Mouse (Mus musculus) heart, embryonic 16.5 days (tissue): ENCODE data around the gene Ina. TPM values are rescaled to one million over a fixed set of nuclear protein-coding genes. Genes with fewer than 3 reads are reported as not detected.

ENCODE experiments used
- ATAC-seq: fragments of 200-750 bp; cut with Nextera tagmentation; replicated peaks from 2 replicates; pipeline ENCODE4 v1.8.0; 2017; ENCODE audit warnings: moderate number of reproducible peaks; ENCODE audit not compliant: insufficient read depth, low FRiP score; ENCODE audit errors: extremely low read depth
- H3K27ac ChIP-seq: fragments of 300-500 bp; sonication (generic); 2 replicates; pipeline ENCODE4 v1.5.1; 2014; ENCODE audit warnings: mild to moderate bottlenecking, low read length, control low read depth, moderate library complexity
- H3K27me3 ChIP-seq: fragments of 300-500 bp; sonication (generic); 2 replicates; pipeline ENCODE4 v1.6.1; 2014; ENCODE audit warnings: low read length, mixed read lengths; ENCODE audit not compliant: control insufficient read depth, insufficient read depth
- H3K36me3 ChIP-seq: fragments of 300-500 bp; sonication (generic); 2 replicates; pipeline ENCODE4 v1.6.1; 2014; ENCODE audit not compliant: control insufficient read depth, insufficient read depth
- H3K4me1 ChIP-seq: fragments of 300-500 bp; sonication (generic); 2 replicates; pipeline ENCODE4 v1.6.1; 2014; ENCODE audit warnings: low read length, mixed read lengths; ENCODE audit not compliant: control insufficient read depth, insufficient read depth
- H3K4me2 ChIP-seq: fragments of 300-500 bp; sonication (generic); 2 replicates; pipeline ENCODE4 v1.6.1; 2014; ENCODE audit warnings: low read depth, mild to moderate bottlenecking, control low read depth, low read length
- H3K4me3 ChIP-seq: fragments of 300-500 bp; sonication (generic); 2 replicates; pipeline ENCODE4 v1.5.1; 2014; ENCODE audit warnings: mild to moderate bottlenecking, control low read depth, low read length
- H3K9ac ChIP-seq: fragments of 300-500 bp; sonication (generic); 2 replicates; pipeline ENCODE4 v1.6.1; 2014; ENCODE audit warnings: low read length, control low read depth
- H3K9me3 ChIP-seq: fragments of 300-500 bp; sonication (generic); replicated peaks from 2 replicates; pipeline ENCODE4 v1.6.1; 2016; ENCODE audit warnings: low read length; ENCODE audit not compliant: control insufficient read depth
- WGBS: fragments of 180-500 bp; shearing (Covaris S2); extraction: QIAGEN DNeasy Blood & Tissue Kit; methylation state at CpG from one replicate; pipeline ENCODE4 v1.1.7; 2014; 5-methylcytosine and 5-hydroxymethylcytosine counted together
- polyA plus RNA-seq: library from polyadenylated mRNA; unstranded; fragments of >200 nt; fragmentation: Nextera tagmentation; extraction: Ambion mirVana; gene quantifications from 2 replicates; pipeline ENCODE4 v1.2.1, GENCODE M21; 2015

Gene Ina
- polyA plus RNA-seq, 1 experiment from 2014 or later = 0.37 TPM

- Histone ChIP-seq H3K4me1 (peaks cover 13% of the 10 kb centered on the region), H3K9me3 (no peaks in the 10 kb centered on the region), H3K9ac (no peak overlapping the region), H3K4me2 (no peak overlapping the region), H3K4me3 (no peak overlapping the region), H3K36me3 (no peaks in the 10 kb centered on the region), H3K27ac (no peak overlapping the region), H3K27me3 (no peaks in the 10 kb centered on the region)
- no peak for ATAC-seq
- 50% methylated on average over 6 of the region's 6 CpGs for WGBS
Observed at GRCm38 (mm10) chr19:46981462-46981861, 33.0 kb upstream of the Ina start.

- Histone ChIP-seq H3K4me3 (no peak overlapping the region), H3K27ac (no peak overlapping the region), H3K36me3 (no peaks in the 10 kb centered on the region), H3K27me3 (no peaks in the 10 kb centered on the region), H3K9me3 (no peaks in the 10 kb centered on the region), H3K4me1 (peaks cover 13% of the 10 kb centered on the region), H3K4me2 (no peak overlapping the region), H3K9ac (0 out of 2 replicates have a peak overlapping the region, but pooled peaks have one; percentile 5)
- WGBS = 60% methylated on average over 14 of the region's 14 CpGs
- no peak for ATAC-seq
Observed at GRCm38 (mm10) chr19:46983352-46983965, 31.0 kb upstream of the Ina start.

GRCm38 (mm10) chr19:46983966-46984380, 30.5 kb upstream of the Ina start:
- ATAC-seq = no peak
- WGBS = 46% methylated on average over 11 of the region's 11 CpGs
- Histone ChIP-seq H3K27ac (no peak overlapping the region), H3K4me1 (peaks cover 13% of the 10 kb centered on the region), H3K9ac (no peak overlapping the region), H3K9me3 (no peaks in the 10 kb centered on the region), H3K4me3 (no peak overlapping the region), H3K27me3 (no peaks in the 10 kb centered on the region), H3K36me3 (no peaks in the 10 kb centered on the region), H3K4me2 (no peak overlapping the region)

GRCm38 (mm10) chr19:46984726-46985622, 29.5 kb upstream of the Ina start:
- Histone ChIP-seq H3K4me1 (peaks cover 9% of the 10 kb centered on the region), H3K27me3 (no peaks in the 10 kb centered on the region), H3K9ac (no peak overlapping the region), H3K4me2 (no peak overlapping the region), H3K4me3 (no peak overlapping the region), H3K36me3 (no peaks in the 10 kb centered on the region), H3K9me3 (no peaks in the 10 kb centered on the region), H3K27ac (no peak overlapping the region)
- 79% methylated on average over 13 of the region's 13 CpGs for WGBS
- ATAC-seq = no peak

GRCm38 (mm10) chr19:46987646-46988045, 26.9 kb upstream of the Ina start:
- ATAC-seq = no peak
- no peak overlapping the region; the same call in 1 of the 2 replicates for H3K4me2 ChIP-seq
- no peak overlapping the region for H3K9ac ChIP-seq
- H3K4me1 ChIP-seq = peaks cover 9% of the 10 kb centered on the region
- WGBS = 50% methylated on average over 6 of the region's 6 CpGs
- H3K4me3 ChIP-seq = no peak overlapping the region
- no peaks in the 10 kb centered on the region for H3K9me3 ChIP-seq
- H3K27me3 ChIP-seq = no peaks in the 10 kb centered on the region
- no peak overlapping the region for H3K27ac ChIP-seq
- H3K36me3 ChIP-seq = no peaks in the 10 kb centered on the region

GRCm38 (mm10) chr19:46988231-46989087, 26.0 kb upstream of the Ina start:
- H3K4me2 ChIP-seq = peak overlapping the region; percentile 33
- H3K36me3 ChIP-seq = no peaks in the 10 kb centered on the region
- H3K9ac ChIP-seq = no peak overlapping the region
- ATAC-seq = 0 out of 2 replicates have a peak, but pooled peaks have one; percentile 45
- H3K27ac ChIP-seq = peak overlapping the region; percentile 34
- no peaks in the 10 kb centered on the region for H3K27me3 ChIP-seq
- H3K4me3 ChIP-seq = no peak overlapping the region
- no peaks in the 10 kb centered on the region for H3K9me3 ChIP-seq
- H3K4me1 ChIP-seq = peaks cover 9% of the 10 kb centered on the region
- 58% methylated on average over 16 of the region's 16 CpGs for WGBS

- ATAC-seq = no peak
- 0 out of 2 replicates have a peak, but pooled peaks cover 3% of the 10 kb centered on the region for H3K4me1 ChIP-seq
- WGBS = 69% methylated on average over 20 of the region's 20 CpGs
- H3K4me3 ChIP-seq = no peak overlapping the region
- H3K27me3 ChIP-seq = no peaks in the 10 kb centered on the region
- no peak overlapping the region for H3K27ac ChIP-seq
- no peak overlapping the region for H3K9ac ChIP-seq
- no peaks in the 10 kb centered on the region for H3K9me3 ChIP-seq
- no peak overlapping the region for H3K4me2 ChIP-seq
- H3K36me3 ChIP-seq = no peaks in the 10 kb centered on the region
Observed at GRCm38 (mm10) chr19:46989479-46990152, 24.9 kb upstream of the Ina start.

- H3K27ac ChIP-seq = no peak overlapping the region
Observed at GRCm38 (mm10) chr19:46990153-46990518, 24.4 kb upstream of the Ina start.

More at GRCm38 (mm10) chr19:46990153-46990518, 24.4 kb upstream of the Ina start:
- Histone ChIP-seq H3K4me2 (no peak overlapping the region), H3K9me3 (no peaks in the 10 kb centered on the region), H3K4me1 (0 out of 2 replicates have a peak, but pooled peaks cover 3% of the 10 kb centered on the region), H3K4me3 (no peak overlapping the region), H3K36me3 (no peaks in the 10 kb centered on the region), H3K9ac (no peak overlapping the region), H3K27me3 (no peaks in the 10 kb centered on the region)
- 80% methylated on average over 3 of the region's 3 CpGs for WGBS
- ATAC-seq = no peak
